ENCODE assay signal across 9 mouse cellular contexts in the genomic region with DNA sequence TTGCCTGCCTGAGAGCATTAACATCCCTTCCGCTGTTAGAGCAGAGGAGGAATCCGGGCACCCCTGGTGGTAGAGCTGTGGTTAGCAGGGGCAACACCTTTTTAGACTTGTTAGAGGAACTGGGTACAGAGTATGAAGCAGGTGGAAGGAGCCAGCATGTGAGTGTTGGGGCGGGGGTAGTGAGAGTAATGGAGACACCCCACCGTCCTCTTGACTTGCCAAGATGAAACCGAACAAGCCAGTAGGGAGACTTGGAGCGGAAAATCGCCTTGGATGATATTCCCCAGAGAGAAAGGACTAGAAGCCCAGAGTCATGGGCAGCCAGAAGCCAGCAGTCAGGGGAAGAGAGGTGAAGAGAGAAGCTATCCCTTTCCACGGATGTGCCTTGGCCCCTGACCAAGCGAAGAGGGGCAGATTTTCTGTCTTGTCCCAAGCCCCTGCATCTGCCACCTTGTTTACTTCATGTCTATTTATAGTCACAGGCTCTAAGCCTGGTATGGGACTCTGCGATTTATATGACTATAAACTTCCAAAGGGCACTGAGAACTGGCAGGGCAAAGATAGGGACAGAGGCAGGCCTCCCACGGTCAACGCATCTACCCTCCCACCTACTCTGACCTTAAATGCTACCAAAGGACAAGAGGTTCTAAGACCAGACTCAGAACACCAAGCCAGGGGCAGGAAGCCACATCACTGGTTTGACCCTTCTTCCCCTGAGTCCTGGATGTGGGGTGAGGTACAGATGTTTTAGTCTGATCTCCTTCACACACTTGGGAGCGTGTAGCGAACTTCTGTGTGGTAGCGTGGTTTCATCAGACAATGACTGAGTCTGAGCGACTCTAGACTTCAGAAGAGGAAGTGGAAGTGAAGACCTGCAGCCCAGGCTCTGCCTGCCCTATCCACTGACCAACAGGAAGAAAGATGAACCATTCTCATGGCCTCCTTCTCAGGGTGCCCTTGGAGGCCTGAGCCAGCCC. TPM values are rescaled to one million over a fixed set of nuclear protein-coding genes. Genes with fewer than 3 reads are reported as not detected.
DNase-seq lines count a peak whose midpoint lies in the region; ATAC-seq and TF ChIP-seq lines count a peak whose summit lies in the region.
"Had no signal": no experiment of that assay in that cellular context is flagged by ENCODE, and none has a peak within 500 bp of the region (broad histone marks: within the 10 kb centered on the region; RNA-seq: fewer than 3 reads in every experiment).

No protein-coding gene starts in this region.

- H3K4me2 ChIP-seq in liver, postnatal 0 days (ENCODE audit: low read depth, low read length): no peak overlapping the region
- H3K4me2 ChIP-seq in liver, embryonic 12.5 days: no peak overlapping the region
- H3K4me2 ChIP-seq: limb, embryonic 12.5 days; neural tube, embryonic 12.5 days had no signal

- H3K9ac ChIP-seq in liver, postnatal 0 days (replicated peaks): no peak overlapping the region
- H3K9ac ChIP-seq in liver, embryonic 12.5 days: no peak overlapping the region
- H3K9ac ChIP-seq: limb, embryonic 12.5 days; neural tube, embryonic 12.5 days had no signal

- H3K27me3 ChIP-seq in liver, postnatal 0 days (ENCODE audit: insufficient read depth, low read length): peaks cover 36% of the 10 kb centered on the region
- peaks cover 77% of the 10 kb centered on the region for H3K27me3 ChIP-seq in liver, embryonic 12.5 days (replicated peaks)
- peaks cover 96% of the 10 kb centered on the region for H3K27me3 ChIP-seq in embryonic facial prominence, embryonic 10.5 days (replicated peaks; ENCODE audit: low read depth, poor library complexity, severe bottlenecking)
- peaks cover 97% of the 10 kb centered on the region for H3K27me3 ChIP-seq in hindbrain, embryonic 10.5 days (ENCODE audit: insufficient read depth, poor library complexity, severe bottlenecking)

- TF ChIP-seq EP300 in liver, postnatal 0 days (IDR thresholded peaks at IDR 0.05; ENCODE audit: low read depth): no peak

- peak; percentile 56 for TF ChIP-seq CTCF in liver, postnatal 0 days (IDR thresholded peaks at IDR 0.05; ENCODE audit: low read depth)

- no peaks in the 10 kb centered on the region for H3K36me3 ChIP-seq in liver, postnatal 0 days (replicated peaks; ENCODE audit: insufficient read depth, low read length)
- H3K36me3 ChIP-seq in liver, embryonic 12.5 days: no peaks in the 10 kb centered on the region
- no peaks in the 10 kb centered on the region for H3K36me3 ChIP-seq in embryonic facial prominence, embryonic 10.5 days (replicated peaks)
- no peaks in the 10 kb centered on the region for H3K36me3 ChIP-seq in hindbrain, embryonic 10.5 days
- H3K36me3 ChIP-seq: limb, embryonic 12.5 days; neural tube, embryonic 12.5 days had no signal

- no peak overlapping the region for H3K27ac ChIP-seq in liver, postnatal 0 days (ENCODE audit: low read depth)
- H3K27ac ChIP-seq in liver, embryonic 12.5 days: no peak overlapping the region
- no peak overlapping the region for H3K27ac ChIP-seq in embryonic facial prominence, embryonic 10.5 days (replicated peaks)
- H3K27ac ChIP-seq in hindbrain, embryonic 10.5 days: no peak overlapping the region
- H3K27ac ChIP-seq: limb, embryonic 12.5 days; neural tube, embryonic 12.5 days had no signal

- no peak for ATAC-seq in liver, postnatal 0 days
- ATAC-seq in liver, embryonic 12.5 days: no peak
- ATAC-seq in megakaryocyte-erythroid progenitor cell, adult 5-6 weeks (replicated peaks; ENCODE audit: low FRiP score, low TSS enrichment, poor library complexity, severe bottlenecking): 0 out of 2 replicates have a peak, but pooled peaks have one; percentile 60

- 32% methylated on average over 16 of the region's 16 CpGs for WGBS in liver, postnatal 0 days (ENCODE audit: insufficient replicate concordance)
- WGBS in liver, embryonic 12.5 days (ENCODE audit: insufficient replicate concordance): 37% methylated on average over 16 of the region's 16 CpGs
- 54% methylated on average over 16 of the region's 16 CpGs for WGBS in embryonic facial prominence, embryonic 10.5 days
- WGBS in hindbrain, embryonic 10.5 days: 56% methylated on average over 16 of the region's 16 CpGs

- peak; percentile 43 for DNase-seq in liver, postnatal 0 days
- peak; percentile 47 for DNase-seq in embryonic facial prominence, embryonic 10.5 days (ENCODE audit: low spot score)
- DNase-seq in thymus, postnatal 25 days: peak; percentile 47
- no peak for DNase-seq in hindbrain, embryonic 10.5 days (ENCODE audit: low spot score)
- no peak for DNase-seq in embryo, embryonic 9.5 days (ENCODE audit: extremely low spot score)

- no peaks in the 10 kb centered on the region for H3K9me3 ChIP-seq in liver, postnatal 0 days (ENCODE audit: low read length)
- no peaks in the 10 kb centered on the region for H3K9me3 ChIP-seq in liver, embryonic 12.5 days (replicated peaks)
- H3K9me3 ChIP-seq in embryonic facial prominence, embryonic 10.5 days: no peaks in the 10 kb centered on the region
- H3K9me3 ChIP-seq in hindbrain, embryonic 10.5 days: no peaks in the 10 kb centered on the region
- H3K9me3 ChIP-seq: limb, embryonic 12.5 days; neural tube, embryonic 12.5 days had no signal

- peaks cover 7% of the 10 kb centered on the region for H3K4me1 ChIP-seq in liver, postnatal 0 days (ENCODE audit: insufficient read depth)
- peaks cover 20% of the 10 kb centered on the region for H3K4me1 ChIP-seq in liver, embryonic 12.5 days
- H3K4me1 ChIP-seq in embryonic facial prominence, embryonic 10.5 days: peaks cover 44% of the 10 kb centered on the region
- H3K4me1 ChIP-seq in hindbrain, embryonic 10.5 days (replicated peaks): peaks cover 38% of the 10 kb centered on the region

- no peak overlapping the region for H3K4me3 ChIP-seq in liver, postnatal 0 days (ENCODE audit: low read depth, low read length)
- no peak overlapping the region for H3K4me3 ChIP-seq in liver, embryonic 12.5 days
- H3K4me3 ChIP-seq in embryonic facial prominence, embryonic 10.5 days: no peak overlapping the region
- no peak overlapping the region for H3K4me3 ChIP-seq in hindbrain, embryonic 10.5 days
- H3K4me3 ChIP-seq: limb, embryonic 12.5 days; neural tube, embryonic 12.5 days had no signal

RNA-seq across cellular contexts. Expression of a gene that starts 55.9 kb away (rescaled TPM):
- polyA plus RNA-seq in liver, postnatal 0 days (2015; fragmentation: Nextera tagmentation; extraction: Ambion mirVana): 20.3 and 21.3 TPM in 2 replicates
- polyA plus RNA-seq in liver, embryonic 12.5 days (2016; fragmentation: Nextera tagmentation; extraction: Ambion mirVana): 48.9 and 49.1 TPM in 2 replicates
- polyA plus RNA-seq in embryonic facial prominence, embryonic 10.5 days (2016; fragmentation: Nextera tagmentation; extraction: Ambion mirVana): 52.2 and 55.4 TPM in 2 replicates
- total RNA-seq in megakaryocyte-erythroid progenitor cell, adult 5-6 weeks (2014; fragmentation: Nextera tagmentation): 32.8 and 43.0 TPM in 2 replicates
- 14.2 and 28.2 TPM in 2 replicates for total RNA-seq in megakaryocyte-erythroid progenitor cell, adult 5-6 weeks (2017)
- 48.0 and 48.1 TPM in 2 replicates for polyA plus RNA-seq in hindbrain, embryonic 10.5 days (2016; fragmentation: Nextera tagmentation; extraction: Ambion mirVana)

Comparison
In these comparisons a context has a peak if more than half of its experiments do, and no peak if none do; other contexts are left out.
1. DNase-seq: peak in liver, postnatal 0 days (single experiment), embryonic facial prominence, embryonic 10.5 days (single experiment) and thymus, postnatal 25 days (single experiment); none in hindbrain, embryonic 10.5 days (single experiment) and embryo, embryonic 9.5 days (single experiment).